Mouse (Mus musculus) brown adipose tissue, adult 24 weeks (tissue): ENCODE results near the gene Atg14. TPM values are rescaled to one million over a fixed set of nuclear protein-coding genes. Genes with fewer than 3 reads are reported as not detected.
A peak's percentile ranks its signal among the peaks of the same experiment; 100 is the strongest.

ENCODE experiments used
- H3K27ac ChIP-seq: fragments of 200-500 bp; replicated peaks from 2 replicates; pipeline ENCODE4 v1.5.1; 2012; ENCODE audit warnings: low read depth, mild to moderate bottlenecking, low read length
- H3K4me1 ChIP-seq: fragments of 200-500 bp; 2 replicates; pipeline ENCODE4 v1.6.1; 2012; ENCODE audit warnings: low read length, mixed read lengths; ENCODE audit not compliant: control insufficient read depth, insufficient read depth, insufficient read length
- H3K4me3 ChIP-seq: fragments of 200-500 bp; 2 replicates; pipeline ENCODE4 v1.5.1; 2012; ENCODE audit warnings: low read depth, mild to moderate bottlenecking, low read length, moderate library complexity; ENCODE audit not compliant: insufficient read depth
- polyA plus RNA-seq: library from polyadenylated mRNA; stranded (reverse); fragments of >200 nt; gene quantifications from 2 replicates; pipeline ENCODE4 v1.2.4, GENCODE M21; 2012; ENCODE audit not compliant: missing spikeins, insufficient read depth, insufficient read length

The Atg14 gene
- polyA plus RNA-seq, 1 experiment = 5.5 TPM

DNA sequence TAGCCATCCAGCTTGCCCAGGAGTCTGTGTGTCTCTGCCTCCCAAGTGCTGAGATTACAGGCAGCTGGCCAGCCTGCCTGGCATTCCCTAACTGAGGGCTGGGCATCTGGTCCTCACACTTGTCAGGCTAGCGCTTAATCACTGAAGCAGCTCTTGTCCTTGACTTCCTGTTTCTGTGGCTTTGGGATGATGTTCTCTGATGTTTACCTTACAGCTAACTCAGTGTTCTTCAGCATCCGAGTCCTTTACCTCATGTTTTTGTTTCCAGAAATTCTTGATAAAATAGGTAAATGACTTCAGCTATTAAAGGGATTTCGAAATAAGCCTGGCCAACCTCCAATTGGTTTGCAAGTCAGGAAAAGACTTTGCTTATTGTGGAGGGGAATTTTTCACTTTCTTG, 66.4 kb downstream of the Atg14 start:
- Histone ChIP-seq H3K4me3 (no peak overlapping the region), H3K27ac (peak overlapping the region; percentile 23; the same call in 1 of the 2 replicates), H3K4me1 (peaks cover 8% of the 10 kb centered on the region)

DNA sequence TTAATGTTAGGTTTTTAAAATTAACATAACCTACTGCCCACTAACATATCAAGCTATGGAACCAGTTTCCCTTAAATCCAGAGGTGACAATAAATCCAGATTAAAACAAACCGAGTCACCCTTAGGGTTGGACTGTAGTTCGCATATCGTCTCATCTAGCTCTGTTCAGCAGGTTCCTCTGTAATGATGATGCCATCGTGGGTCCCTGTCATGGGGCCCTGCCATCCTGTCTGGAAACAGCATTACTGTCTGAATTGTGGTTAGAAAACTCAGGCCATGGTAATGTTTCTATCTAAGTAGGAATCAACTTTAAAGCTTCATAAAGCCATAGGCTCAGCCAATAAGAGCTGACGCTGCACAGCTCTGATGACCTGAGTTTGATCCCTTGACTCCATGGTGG, 71.8 kb downstream of the Atg14 start:
- H3K27ac ChIP-seq = no peak overlapping the region
- H3K4me1 ChIP-seq = peaks cover 10% of the 10 kb centered on the region
- no peak overlapping the region for H3K4me3 ChIP-seq

DNA sequence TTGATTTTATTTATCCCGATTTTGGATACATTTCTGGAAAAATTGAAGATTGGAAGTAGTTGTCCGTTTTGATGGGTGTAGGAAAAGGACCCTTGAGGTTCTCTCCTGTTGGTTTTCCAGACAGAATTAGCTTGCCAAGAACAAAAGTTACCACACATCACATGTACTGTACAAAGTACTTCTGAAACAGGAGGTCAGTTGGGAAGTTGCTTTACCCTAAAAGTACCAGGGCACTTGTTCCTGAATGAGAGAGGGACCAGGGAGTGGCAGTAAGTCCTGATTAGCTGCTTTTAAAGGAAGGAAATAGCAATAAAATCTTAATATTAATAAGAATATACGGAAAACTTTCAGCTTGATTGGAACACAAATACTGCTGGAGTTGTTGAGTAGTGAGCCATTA, 73.3 kb downstream of the Atg14 start:
- Histone ChIP-seq H3K27ac (peak overlapping the region; percentile 17; the same call in 1 of the 2 replicates), H3K4me1 (peaks cover 8% of the 10 kb centered on the region), H3K4me3 (no peak overlapping the region)

DNA sequence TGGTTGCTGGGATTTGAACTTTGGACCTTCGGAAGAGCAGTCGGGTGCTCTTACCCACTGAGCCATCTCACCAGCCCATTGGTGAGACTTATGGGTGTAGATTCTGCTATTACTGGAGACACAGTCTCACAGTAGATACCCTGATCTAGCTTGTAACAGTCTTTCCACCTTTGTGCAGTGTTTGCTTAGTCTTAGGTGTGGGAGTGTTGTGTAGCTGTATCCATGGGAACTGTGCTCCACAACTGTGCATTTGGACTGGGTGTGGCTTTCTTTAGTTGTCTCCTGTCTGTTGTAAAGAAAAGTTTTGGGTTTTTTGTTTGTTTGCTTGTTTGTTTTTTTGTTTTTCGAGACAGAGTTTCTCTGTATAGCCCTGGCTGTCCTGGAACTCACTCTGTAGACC, 74.5 kb downstream of the Atg14 start:
- H3K4me1 ChIP-seq = peaks cover 8% of the 10 kb centered on the region
- no peak overlapping the region for H3K27ac ChIP-seq
- H3K4me3 ChIP-seq = no peak overlapping the region

DNA sequence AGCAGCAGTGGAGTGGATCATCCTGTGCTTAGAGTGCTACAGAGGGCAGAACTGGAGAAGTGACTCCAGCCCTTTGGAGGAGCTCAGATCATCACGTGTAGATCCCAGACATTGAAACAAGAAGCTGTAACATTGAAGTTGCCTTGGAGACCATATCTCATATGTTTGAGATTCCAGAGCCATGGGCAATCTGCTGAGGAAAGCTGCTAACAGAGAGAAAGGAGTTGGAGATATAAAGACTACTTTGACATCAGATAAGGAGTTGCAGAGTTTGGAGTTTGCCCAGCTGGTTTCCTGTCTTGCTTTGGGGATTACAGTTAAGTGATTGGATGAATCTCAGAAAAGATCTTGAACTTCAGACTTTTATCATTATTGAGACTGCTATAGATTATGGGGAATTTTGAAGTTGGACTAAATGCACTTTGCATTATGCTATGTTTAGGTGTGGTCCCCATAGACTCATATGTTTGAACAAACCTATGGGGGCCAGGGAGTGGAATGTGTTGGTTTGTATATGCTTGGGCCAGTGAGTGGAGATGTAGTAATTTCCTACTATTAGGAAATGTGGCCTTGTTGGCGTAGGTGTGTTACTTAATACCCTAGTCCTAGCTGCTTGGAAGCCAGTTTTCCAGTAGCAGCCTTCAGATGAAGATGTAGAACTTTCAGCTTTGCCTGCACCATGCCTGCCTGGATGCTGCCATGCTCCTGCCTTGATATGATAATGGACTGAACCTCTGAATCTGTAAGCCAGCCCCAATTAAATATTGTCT, 76.7 kb downstream of the Atg14 start:
- H3K4me3 ChIP-seq = no peak overlapping the region
- H3K27ac ChIP-seq = no peak overlapping the region
- H3K4me1 ChIP-seq = peaks cover 21% of the 10 kb centered on the region

Other genes with a start within 250 kb of the Atg14 start
- 11.3 and 22.2 TPM in 2 replicates for gene Lgals3, start 202.9 kb downstream of the Atg14 start, polyA plus RNA-seq
- gene Dlgap5, start 152.2 kb downstream of the Atg14 start, polyA plus RNA-seq = not detected in 2 replicates
- gene Fbxo34, start 120.2 kb downstream of the Atg14 start, polyA plus RNA-seq = 4.9 and 7.5 TPM in 2 replicates
- 15.2 and 18.3 TPM in 2 replicates for gene Ktn1, start 77.8 kb upstream of the Atg14 start, polyA plus RNA-seq